8 mouse cellular contexts compared by ENCODE assay signal in genomic region chr17:32363821-32364301, GRCm38 (mm10). TPM values are rescaled to one million over a fixed set of nuclear protein-coding genes. Genes with fewer than 3 reads are reported as not detected.
DNase-seq lines count a peak whose midpoint lies in the region; ATAC-seq lines count a peak whose summit lies in the region.

No protein-coding gene starts in this region.

- peaks cover 34% of the 10 kb centered on the region for H3K4me1 ChIP-seq in hindbrain, embryonic 13.5 days (replicated peaks)

- peaks cover 47% of the 10 kb centered on the region for H3K36me3 ChIP-seq in hindbrain, embryonic 13.5 days
- peaks cover 17% of the 10 kb centered on the region; the same call in 1 of the 2 replicates for H3K36me3 ChIP-seq in macrophage (ENCODE audit: inconsistent target)

- under 1% methylated on average over 22 of the region's 50 CpGs for WGBS in hindbrain, embryonic 13.5 days
- under 1% methylated on average over 31 of the region's 50 CpGs for WGBS in macrophage (ENCODE audit: missing documents)

- ATAC-seq in hindbrain, embryonic 13.5 days (ENCODE audit: low FRiP score) = peak; percentile 57

- DNase-seq in cerebellum, adult 11-12 months = peak; percentile 47
- no peak for DNase-seq in cerebellum, adult 18-20 months
- DNase-seq in spleen, postnatal 10 days (ENCODE audit: low spot score in 2 of 2) = peak; percentile 40 to 53
- DNase-seq in spleen, postnatal 36 days (ENCODE audit: low spot score in 2 of 2) = no peak
- DNase-seq in thymus, postnatal 25 days = peak; percentile 39
- DNase-seq in frontal cortex, postnatal 36 days (ENCODE audit: low spot score in 2 of 2) = no peak

- no peaks in the 10 kb centered on the region for H3K27me3 ChIP-seq in hindbrain, embryonic 13.5 days

- peaks cover 30% of the 10 kb centered on the region for H3K79me2 ChIP-seq in macrophage (ENCODE audit: inconsistent target)

- H3K4me3 ChIP-seq in hindbrain, embryonic 13.5 days = peak overlapping the region; percentile 91
- H3K4me3 ChIP-seq in macrophage (ENCODE audit: inconsistent target) = peak overlapping the region; percentile 86

- peak overlapping the region; percentile 85 for H3K27ac ChIP-seq in hindbrain, embryonic 13.5 days
- no peak overlapping the region for H3K27ac ChIP-seq in macrophage

- no peaks in the 10 kb centered on the region for H3K9me3 ChIP-seq in hindbrain, embryonic 13.5 days

- peak overlapping the region; percentile 96 for H3K9ac ChIP-seq in hindbrain, embryonic 13.5 days

- H3K4me2 ChIP-seq in hindbrain, embryonic 13.5 days = peak overlapping the region; percentile 83

RNA-seq across cellular contexts. Expression of gene Akap8l, which starts 13.5 kb away (rescaled TPM):
- polyA plus RNA-seq in hindbrain, embryonic 13.5 days (2015; fragmentation: Nextera tagmentation; extraction: Ambion mirVana) = 148 and 156 TPM in 2 replicates
- 100 to 1,000 TPM in 20 of 26 experiments, 10 to 100 TPM in 6; 36.7 to 321 (median 192) TPM for total RNA-seq in macrophage (2018; cell fraction: chromatin; rRNA removed)
- total RNA-seq in macrophage (2018; cell fraction: cytosol; rRNA removed) = 10 to 100 TPM; 14.7 to 32.3 (median 21.5) TPM
- total RNA-seq in macrophage (2018; cell fraction: nucleus; rRNA removed) = 100 to 1,000 TPM in 9 of 26 experiments, 10 to 100 TPM in 17; 24.8 to 179 (median 86.1) TPM
- polyA plus RNA-seq in macrophage (2018) = 20.2 to 41.0 TPM (median 33.8 TPM) in 3 replicates

RNA-seq across cellular contexts. Expression of gene Wiz, which starts 25.4 kb away (rescaled TPM):
- polyA plus RNA-seq in hindbrain, embryonic 13.5 days (2015; fragmentation: Nextera tagmentation; extraction: Ambion mirVana) = 35.3 and 35.9 TPM in 2 replicates
- 10 to 100 TPM; 14.3 to 57.5 (median 28.5) TPM for total RNA-seq in macrophage (2018; cell fraction: chromatin; rRNA removed)
- total RNA-seq in macrophage (2018; cell fraction: cytosol; rRNA removed) = 10 to 100 TPM; 15.7 to 26.8 (median 20.3) TPM
- total RNA-seq in macrophage (2018; cell fraction: nucleus; rRNA removed) = 10 to 100 TPM; 16.8 to 46.4 (median 26.0) TPM
- polyA plus RNA-seq in macrophage (2018) = 15.9 to 20.7 TPM (median 17.5 TPM) in 3 replicates

RNA-seq across cellular contexts. Expression of gene Rasal3, which starts 39.5 kb away (rescaled TPM):
- polyA plus RNA-seq in hindbrain, embryonic 13.5 days (2015; fragmentation: Nextera tagmentation; extraction: Ambion mirVana) = 0.62 and 0.83 TPM in 2 replicates
- total RNA-seq in macrophage (2018; cell fraction: chromatin; rRNA removed) = 10 to 100 TPM in 22 of 26 experiments, 1 to 10 TPM in 4; 5.0 to 76.7 (median 30.6) TPM
- total RNA-seq in macrophage (2018; cell fraction: cytosol; rRNA removed) = 10 to 100 TPM in 20 of 26 experiments, 1 to 10 TPM in 6; 6.7 to 18.1 (median 12.4) TPM
- 10 to 100 TPM in 23 of 26 experiments, 1 to 10 TPM in 3; 5.5 to 55.5 (median 22.9) TPM for total RNA-seq in macrophage (2018; cell fraction: nucleus; rRNA removed)
- 8.2 to 22.5 TPM (median 8.9 TPM) in 3 replicates for polyA plus RNA-seq in macrophage (2018)

RNA-seq across cellular contexts. Expression of gene Akap8, which starts 42.8 kb away (rescaled TPM):
- 109 TPM in 2 replicates for polyA plus RNA-seq in hindbrain, embryonic 13.5 days (2015; fragmentation: Nextera tagmentation; extraction: Ambion mirVana)
- total RNA-seq in macrophage (2018; cell fraction: chromatin; rRNA removed) = 100 to 1,000 TPM in 24 of 26 experiments, 10 to 100 TPM in 2; 74.8 to 513 (median 284) TPM
- 10 to 100 TPM in 25 of 26 experiments, 1 to 10 TPM in 1; 9.3 to 42.5 (median 29.9) TPM for total RNA-seq in macrophage (2018; cell fraction: cytosol; rRNA removed)
- 100 to 1,000 TPM in 13 of 26 experiments, 10 to 100 TPM in 13; 43.1 to 200 (median 107) TPM for total RNA-seq in macrophage (2018; cell fraction: nucleus; rRNA removed)
- polyA plus RNA-seq in macrophage (2018) = 38.9 to 55.8 TPM (median 43.9 TPM) in 3 replicates

Comparison
In these comparisons a context has a peak if more than half of its experiments do, and no peak if none do; other contexts are left out.
1. DNase-seq: peak in cerebellum, adult 11-12 months (single experiment), spleen, postnatal 10 days (2 of 2) and thymus, postnatal 25 days (single experiment); none in cerebellum, adult 18-20 months (0 of 2), spleen, postnatal 36 days (0 of 2) and frontal cortex, postnatal 36 days (0 of 2).